Mouse (Mus musculus): ENCODE results near the gene Gm28048.

GRCm38 (mm10) chr11:22859301-22859632, 122.6 kb downstream of the Gm28048 start:
- TF ChIP-seq CTCF (IDR thresholded peaks at IDR 0.05; ENCODE audit: control insufficient read depth, insufficient read depth, low read length) (no peak), POLR2A (IDR thresholded peaks at IDR 0.05; ENCODE audit: borderline replicate concordance, control insufficient read depth, low read depth, low read length) (no peak)
